Mouse (Mus musculus) cerebellum, adult 2 months (tissue): Measurements from ENCODE around the gene Ap5z1.

Source experiments
- CTCF ChIP-seq: fragments of 200-500 bp; IDR thresholded peaks from 2 replicates; pipeline ENCODE4 v1.5.1; 2011; ENCODE audit warnings: low read depth, mild to moderate bottlenecking, control low read depth, low read length, moderate library complexity, borderline replicate concordance; ENCODE audit not compliant: insufficient read depth
- POLR2A ChIP-seq: fragments of 200-500 bp; IDR thresholded peaks from 2 replicates; pipeline ENCODE4 v1.6.1; 2011; ENCODE audit warnings: low read length, control low read depth, borderline replicate concordance; ENCODE audit not compliant: insufficient read depth

DNA sequence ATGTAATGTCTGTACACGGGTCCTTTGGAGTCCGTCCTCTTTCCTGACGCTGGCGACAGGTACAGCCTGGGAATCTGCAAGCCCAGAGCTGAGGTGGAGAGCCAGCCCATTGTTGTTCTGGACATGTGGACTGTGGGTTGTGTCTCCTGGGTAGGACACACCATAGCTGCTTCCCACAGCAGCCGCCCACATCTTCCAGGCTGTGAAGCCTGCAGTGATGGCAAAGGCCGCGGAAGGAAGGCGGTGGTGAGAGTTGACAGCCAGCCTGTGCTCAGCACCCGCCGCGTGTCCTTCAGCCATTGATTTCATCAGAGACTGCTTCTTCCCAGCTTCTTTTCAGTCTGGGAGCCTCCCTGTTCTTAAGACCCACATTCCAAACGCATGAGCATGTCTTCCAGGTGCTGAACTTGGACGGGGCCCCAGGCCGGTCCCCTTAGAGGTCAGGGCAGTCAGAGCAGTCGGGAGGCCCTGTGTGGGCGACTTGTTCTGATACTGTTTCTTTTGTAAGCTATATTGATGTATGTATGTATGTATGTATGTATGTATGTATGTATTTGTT, 25.3 kb upstream of the Ap5z1 start:
- TF ChIP-seq CTCF: no peak
- TF ChIP-seq POLR2A: no peak
